Mouse (Mus musculus) brain, adult 2 months (tissue): ENCODE data around the gene Klk1b1.
A peak's percentile ranks its signal among the peaks of the same experiment; 100 is the strongest.
"Not testable (repeated sequence)": the region's sequence is repeated elsewhere in the genome, so short reads cannot be mapped to it uniquely, and the experiment has no call there.

Experiments used
- DNase-seq: peaks from one replicate; pipeline ENCODE4 v3.0.0; 2011; ENCODE audit warnings: low read depth, low spot score

Gene Klk1b1

GRCm38 (mm10) chr7:44004847-44005246 is 38.3 kb downstream of the Klk1b1 start:
- no peak for DNase-seq

GRCm38 (mm10) chr7:44011868-44012267 is 45.3 kb downstream of the Klk1b1 start, which contains the start of gene Klk1b26:
TSS of gene Klk1b26 (plus strand) at chr7:44012168.
- not testable (repeated sequence) for DNase-seq

- peak; percentile 43 for DNase-seq
Measured at GRCm38 (mm10) chr7:44014666-44015065, 48.1 kb downstream of the Klk1b1 start.

GRCm38 (mm10) chr7:44015071-44015470 is 48.5 kb downstream of the Klk1b1 start:
- DNase-seq = peak; percentile 41
